Mouse (Mus musculus) neural tube, embryonic 14.5 days (tissue): Measurements from ENCODE around the gene Armh4. TPM values are rescaled to one million over a fixed set of nuclear protein-coding genes. Genes with fewer than 3 reads are reported as not detected.
"Not testable (repeated sequence)": the region's sequence is repeated elsewhere in the genome, so short reads cannot be mapped to it uniquely, and the experiment has no call there.

ENCODE experiments used
- ATAC-seq: fragments of 200-750 bp; cut with Nextera tagmentation; 2 replicates; pipeline ENCODE4 v1.8.0; 2017; ENCODE audit warnings: low read depth, mild to moderate bottlenecking, moderate TSS enrichment, moderate library complexity
- H3K27ac ChIP-seq: fragments of 300-500 bp; sonication (generic); 2 replicates; pipeline ENCODE4 v1.5.1; 2014; ENCODE audit warnings: low read depth, mild to moderate bottlenecking, control low read depth, low read length, moderate library complexity, mixed read lengths
- H3K27me3 ChIP-seq: fragments of 300-500 bp; sonication (generic); 2 replicates; pipeline ENCODE4 v1.6.1; 2014; ENCODE audit warnings: low read length; ENCODE audit not compliant: control insufficient read depth, insufficient read depth
- H3K36me3 ChIP-seq: fragments of 300-500 bp; sonication (generic); 2 replicates; pipeline ENCODE4 v1.6.1; 2014; ENCODE audit warnings: low read length, mixed read lengths; ENCODE audit not compliant: control insufficient read depth, insufficient read depth
- H3K4me1 ChIP-seq: fragments of 300-500 bp; sonication (generic); 2 replicates; pipeline ENCODE4 v1.6.1; 2014; ENCODE audit warnings: low read length; ENCODE audit not compliant: control insufficient read depth, insufficient read depth
- H3K4me2 ChIP-seq: fragments of 300-500 bp; sonication (generic); 2 replicates; pipeline ENCODE4 v1.6.1; 2014; ENCODE audit warnings: mild to moderate bottlenecking, low read depth, low read length, control low read depth
- H3K4me3 ChIP-seq: fragments of 300-500 bp; sonication (generic); 2 replicates; pipeline ENCODE4 v1.5.1; 2014; ENCODE audit warnings: low read depth, low read length, control low read depth, mixed read lengths
- H3K9ac ChIP-seq: fragments of 300-500 bp; sonication (generic); replicated peaks from 2 replicates; pipeline ENCODE4 v1.6.1; 2014; ENCODE audit warnings: low read depth, mild to moderate bottlenecking, control low read depth, low read length, mixed read lengths
- H3K9me3 ChIP-seq: fragments of 300-500 bp; sonication (generic); 2 replicates; pipeline ENCODE4 v1.6.1; 2016; ENCODE audit warnings: low read length; ENCODE audit not compliant: control insufficient read depth
- WGBS: fragments of 180-500 bp; shearing (Covaris S2); extraction: QIAGEN DNeasy Blood & Tissue Kit; methylation state at CpG from one replicate; pipeline ENCODE4 v1.1.7; 2014; 5-methylcytosine and 5-hydroxymethylcytosine counted together
- polyA plus RNA-seq: library from polyadenylated mRNA; unstranded; fragments of >200 nt; fragmentation: Nextera tagmentation; extraction: Ambion mirVana; gene quantifications from 2 replicates; pipeline ENCODE4 v1.2.1, GENCODE M21; 2014

Gene Armh4
- 25.5 and 38.6 TPM in 2 replicates for polyA plus RNA-seq

DNA sequence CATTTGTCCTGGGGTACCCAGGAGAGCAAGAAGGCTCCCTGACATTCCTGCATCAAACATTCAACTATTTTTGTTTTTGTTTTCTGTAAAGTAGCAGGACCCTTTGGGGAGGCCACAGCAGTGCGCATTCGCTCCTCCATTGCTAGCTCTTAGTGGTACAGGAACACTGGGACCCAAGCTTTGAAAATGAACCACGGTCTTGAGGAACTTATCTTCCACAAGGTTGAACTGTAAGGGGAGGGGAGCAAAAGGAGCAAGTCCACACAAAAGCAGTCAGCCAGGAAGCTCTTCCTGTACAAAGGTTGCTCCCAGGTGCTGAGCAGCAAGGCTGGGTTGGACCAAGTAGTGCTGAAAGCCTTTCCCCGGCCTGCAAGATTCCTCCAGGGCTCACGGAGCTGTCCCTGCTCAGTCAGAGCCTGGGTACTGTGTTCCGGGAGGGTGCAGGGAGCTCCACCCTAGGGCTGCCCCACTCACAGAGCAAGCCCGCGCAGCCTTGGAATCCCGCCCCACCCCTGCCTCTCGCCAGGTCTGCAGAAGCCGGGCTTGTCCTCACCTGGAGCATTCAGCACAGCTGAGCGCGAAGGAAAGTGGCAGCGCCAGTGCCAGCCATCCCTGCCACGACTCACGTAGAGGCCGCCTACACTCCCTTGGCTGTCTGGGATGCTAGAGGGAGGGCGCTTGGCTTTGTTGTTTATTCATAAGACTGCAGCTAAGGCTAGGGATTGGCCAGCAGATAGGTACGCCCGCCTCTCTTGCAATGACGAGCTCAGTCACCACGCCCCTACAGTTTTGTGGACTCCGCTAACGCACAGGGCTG, at the start of gene Armh4:
Gene Armh4 (minus strand): TSS at position 669 of the 817 bp plus-strand sequence.
- Histone ChIP-seq H3K4me1 (0 out of 2 replicates have a peak, but pooled peaks cover 3% of the 10 kb centered on the region), H3K4me2 (peak within 1 kb of the TSS; percentile 71), H3K27me3 (no peaks in the 10 kb centered on the region), H3K4me3 (peak within 1 kb of the TSS; percentile 48), H3K27ac (peak within 1 kb of the TSS; percentile 72), H3K36me3 (no peaks in the 10 kb centered on the region), H3K9ac (peak within 1 kb of the TSS; percentile 64), H3K9me3 (no peaks in the 10 kb centered on the region)
- 1% methylated on average over 24 of the region's 24 CpGs for WGBS
- ATAC-seq, result peak; percentile 100

DNA sequence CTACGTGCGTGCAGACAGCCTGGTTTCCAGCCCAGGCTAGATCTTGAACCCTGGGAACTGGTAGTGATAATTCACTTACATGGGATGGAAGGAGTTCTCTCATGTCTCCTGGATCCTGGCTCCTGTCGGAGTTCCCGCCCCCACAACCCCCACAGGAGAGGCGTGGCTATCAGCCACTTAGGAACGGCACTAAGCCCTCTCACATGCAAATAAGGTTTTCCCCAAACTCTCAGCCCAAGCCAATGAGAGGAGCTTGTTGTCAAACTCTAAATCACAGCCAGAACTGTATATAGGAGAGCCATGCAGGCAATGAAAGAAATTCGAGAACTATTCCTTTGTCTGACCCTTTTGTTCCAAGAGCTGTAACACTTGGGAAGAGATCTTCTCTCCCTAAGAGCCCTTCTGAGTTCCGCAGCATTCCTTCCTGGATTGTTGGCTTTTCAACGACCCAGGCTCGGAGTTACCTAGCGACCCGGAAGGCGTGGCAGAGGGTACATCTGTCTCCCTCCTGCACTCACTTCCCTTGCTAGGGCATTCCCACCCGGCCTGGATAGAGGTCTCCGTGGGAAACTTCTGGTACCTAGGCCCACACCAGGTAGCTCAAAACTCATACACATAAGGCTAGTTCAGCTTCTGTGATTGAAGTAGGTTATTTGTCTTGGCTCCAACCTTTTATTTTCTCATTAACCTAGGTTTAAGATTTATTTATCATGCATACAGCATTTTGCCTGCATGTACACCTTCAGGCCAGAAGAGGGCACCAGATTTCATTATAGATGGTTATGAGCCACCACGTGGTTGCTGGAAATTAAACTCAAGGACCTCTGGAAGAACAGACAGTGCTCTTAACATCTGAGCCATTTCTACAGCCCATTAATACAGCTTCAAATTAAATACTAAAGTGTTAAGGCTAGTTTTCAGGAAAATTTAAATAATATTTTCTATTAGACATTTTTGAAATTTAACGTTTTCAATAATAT, 46.3 kb upstream of the Armh4 start:
- Histone ChIP-seq H3K9me3 (no peaks in the 10 kb centered on the region), H3K4me2 (peak overlapping the region; percentile 46), H3K9ac (no peak overlapping the region), H3K4me1 (no peaks in the 10 kb centered on the region), H3K36me3 (no peaks in the 10 kb centered on the region), H3K4me3 (peak overlapping the region; percentile 4; the same call in 1 of the 2 replicates), H3K27me3 (no peaks in the 10 kb centered on the region), H3K27ac (no peak overlapping the region)
- WGBS, result 10% methylated on average over 17 of the region's 17 CpGs
- peak; percentile 68 for ATAC-seq

DNA sequence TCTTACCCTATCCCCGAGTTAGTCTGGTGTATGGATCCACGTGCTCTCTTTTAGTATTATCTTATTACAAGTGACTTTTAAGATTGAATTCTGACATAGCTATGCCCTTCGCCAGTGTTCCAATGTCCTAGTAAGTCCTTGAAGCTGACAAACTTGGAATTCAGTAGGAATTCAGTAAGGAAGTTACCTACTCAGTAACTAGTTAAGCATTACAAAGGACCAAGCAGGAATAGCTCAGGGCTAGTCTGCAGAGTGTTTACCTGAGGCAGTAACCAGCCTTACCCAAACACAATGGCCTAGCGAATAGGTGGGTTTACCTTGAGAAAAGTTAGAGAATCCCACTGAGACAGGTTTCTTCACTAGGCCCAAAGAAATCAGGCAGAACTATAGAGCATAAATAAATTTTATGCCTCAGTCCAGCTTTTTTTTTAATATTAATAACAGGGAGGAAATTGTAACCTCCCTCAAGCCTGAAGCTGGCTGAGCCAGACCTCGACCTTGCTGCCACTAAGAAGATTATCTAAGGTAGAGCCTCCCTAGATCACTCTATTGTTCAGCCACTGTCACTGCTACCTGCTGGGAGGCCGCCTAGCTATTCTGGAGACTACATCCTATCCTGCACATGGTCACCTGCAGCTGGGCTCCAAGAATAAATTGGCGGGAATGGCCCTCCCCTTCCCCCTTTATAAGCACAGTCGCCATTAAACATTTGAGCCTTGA, 36.7 kb upstream of the Armh4 start:
- not testable (repeated sequence) for H3K27ac ChIP-seq, ATAC-seq, H3K4me1 ChIP-seq, H3K9me3 ChIP-seq, H3K9ac ChIP-seq, H3K4me2 ChIP-seq, H3K27me3 ChIP-seq, H3K36me3 ChIP-seq, H3K4me3 ChIP-seq
- WGBS, result 81% methylated on average over 8 of the region's 8 CpGs

DNA sequence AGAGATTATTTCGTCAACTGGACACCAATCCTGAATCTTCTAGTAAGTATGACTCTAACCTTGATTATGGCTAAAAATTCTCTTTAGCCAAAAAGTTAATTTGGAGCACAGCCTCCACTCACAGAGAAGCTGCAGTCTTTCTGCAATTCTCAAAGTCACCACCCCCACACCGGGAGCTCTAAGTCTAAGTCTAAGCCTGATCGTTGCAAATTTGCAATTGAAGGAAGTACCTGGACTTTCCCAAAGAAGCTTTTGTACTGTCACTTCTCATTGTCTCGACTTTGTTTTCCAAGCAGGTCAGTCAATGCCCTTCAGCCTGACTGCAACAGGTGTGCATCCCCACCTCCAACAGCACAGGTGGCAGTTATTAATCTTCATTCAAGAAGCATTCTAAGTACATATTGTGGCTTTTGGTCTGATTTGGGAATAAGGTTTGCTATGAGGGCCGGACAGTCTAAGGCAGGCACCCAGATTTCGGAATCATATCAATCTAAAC, 35.6 kb upstream of the Armh4 start:
- ATAC-seq, H3K4me3 ChIP-seq, H3K9ac ChIP-seq, H3K4me1 ChIP-seq, H3K27me3 ChIP-seq, H3K27ac ChIP-seq, H3K36me3 ChIP-seq, H3K4me2 ChIP-seq, H3K9me3 ChIP-seq: not testable (repeated sequence)
- WGBS, result 85% methylated on average over 6 of the region's 6 CpGs

DNA sequence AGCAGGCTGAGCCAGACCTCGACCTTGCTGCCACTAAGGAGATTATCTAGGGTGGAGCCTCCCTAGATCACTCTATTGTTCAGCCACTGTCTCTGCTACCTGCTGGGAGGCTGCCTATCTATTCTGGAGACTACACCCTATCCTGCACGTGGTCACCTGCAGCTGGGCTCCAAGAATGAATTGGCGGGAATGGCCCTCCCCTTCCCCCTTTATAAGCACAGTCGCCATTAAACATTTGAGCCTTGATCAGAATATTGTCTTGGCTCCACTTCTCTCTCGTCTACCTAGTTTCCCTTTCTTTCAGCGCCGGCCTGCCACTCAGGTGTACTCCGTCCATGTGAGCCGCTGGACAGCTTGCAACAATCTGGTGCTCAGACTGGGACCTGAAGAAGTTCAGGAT, 29.8 kb upstream of the Armh4 start:
- H3K9ac ChIP-seq, H3K36me3 ChIP-seq, H3K4me3 ChIP-seq, H3K27ac ChIP-seq, H3K4me1 ChIP-seq, H3K27me3 ChIP-seq, H3K4me2 ChIP-seq, H3K9me3 ChIP-seq, ATAC-seq: not testable (repeated sequence)
- 88% methylated on average over 9 of the region's 9 CpGs for WGBS

DNA sequence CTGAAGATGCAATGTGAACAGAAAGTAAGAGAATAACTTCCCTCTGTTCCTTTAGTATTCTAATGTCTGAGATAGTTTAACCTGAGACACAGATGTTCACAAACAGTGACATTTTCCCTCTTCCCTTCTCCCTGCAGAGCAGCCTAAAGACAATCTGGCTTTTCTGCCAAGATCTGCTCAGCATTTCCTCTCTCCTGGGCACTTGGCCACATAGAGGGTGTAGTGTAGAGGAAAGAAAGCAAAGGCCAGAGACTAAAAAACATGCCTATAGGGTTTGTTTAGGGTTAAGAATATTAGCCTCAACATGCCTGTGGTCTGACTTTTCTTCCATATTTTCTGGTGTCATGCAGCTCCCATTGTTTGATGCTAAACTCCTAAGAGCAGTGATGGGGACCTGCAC, 21.9 kb upstream of the Armh4 start:
- not testable (repeated sequence) for H3K4me1 ChIP-seq, H3K27me3 ChIP-seq, H3K4me3 ChIP-seq, H3K4me2 ChIP-seq, H3K27ac ChIP-seq, H3K36me3 ChIP-seq, H3K9ac ChIP-seq, ATAC-seq, H3K9me3 ChIP-seq

DNA sequence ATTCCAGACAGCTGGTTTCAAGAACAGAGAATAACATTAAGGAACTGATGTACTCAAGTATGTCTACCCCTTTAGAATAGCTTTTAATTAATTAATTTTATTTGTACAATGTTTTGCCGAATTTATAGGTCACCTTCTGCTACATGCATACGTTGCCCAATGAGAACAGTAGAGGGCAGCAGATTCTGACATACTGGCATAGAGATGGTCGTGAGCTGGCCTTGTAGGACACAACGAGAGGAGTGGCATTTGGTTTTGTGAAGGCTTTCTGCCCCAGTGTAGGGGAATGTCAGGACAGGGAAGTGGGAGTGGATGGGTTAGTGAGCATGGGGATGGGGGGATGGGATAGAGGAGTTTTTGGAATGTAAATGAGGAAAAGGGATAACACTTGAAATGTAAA, 18.3 kb upstream of the Armh4 start:
- Histone ChIP-seq H3K36me3 (no peaks in the 10 kb centered on the region), H3K27ac (no peak overlapping the region), H3K4me3 (no peak overlapping the region), H3K4me1 (no peaks in the 10 kb centered on the region), H3K9me3 (no peaks in the 10 kb centered on the region), H3K4me2 (no peak overlapping the region), H3K27me3 (no peaks in the 10 kb centered on the region), H3K9ac (no peak overlapping the region)
- ATAC-seq, result peak; percentile 68; the same call in 1 of the 2 replicates
- 14% methylated on average over 4 of the region's 4 CpGs for WGBS

DNA sequence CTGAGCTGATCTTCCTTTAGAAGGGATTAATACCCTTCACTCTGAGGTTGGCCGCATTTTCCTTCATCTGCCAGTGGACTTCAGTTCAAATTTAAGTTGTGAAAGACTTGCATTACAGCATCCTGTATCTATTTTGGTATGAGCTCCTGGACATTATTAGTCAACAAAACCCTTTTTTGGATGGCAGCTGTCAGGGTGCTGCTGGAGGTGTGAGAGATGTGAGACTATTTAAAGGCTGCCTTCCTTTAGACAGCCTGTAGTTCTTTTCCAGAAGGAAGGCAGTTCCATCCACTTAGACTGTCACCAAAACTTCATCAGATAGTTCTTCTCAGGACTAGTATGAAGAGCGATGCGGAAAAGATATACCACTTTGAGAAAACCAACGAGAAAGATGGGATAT, 10.8 kb upstream of the Armh4 start:
- no peak overlapping the region for H3K9ac ChIP-seq
- H3K4me1 ChIP-seq, result no peaks in the 10 kb centered on the region
- H3K4me2 ChIP-seq, result no peak overlapping the region
- H3K27me3 ChIP-seq, result no peaks in the 10 kb centered on the region
- no peak overlapping the region for H3K27ac ChIP-seq
- 89% methylated on average over 4 of the region's 4 CpGs for WGBS
- H3K4me3 ChIP-seq, result no peak overlapping the region
- ATAC-seq, result no peak
- H3K9me3 ChIP-seq, result no peaks in the 10 kb centered on the region
- no peaks in the 10 kb centered on the region for H3K36me3 ChIP-seq
